Mouse (Mus musculus) forebrain, embryonic 10.5 days (tissue): ENCODE results near the gene Tcaf1. TPM values are rescaled to one million over a fixed set of nuclear protein-coding genes. Genes with fewer than 3 reads are reported as not detected.

Source experiments
- DNase-seq: peaks from one replicate; pipeline ENCODE4 v3.0.0-alpha.2; 2017; ENCODE audit warnings: low spot score; ENCODE audit errors: extremely low spot score
- H3K27ac ChIP-seq: fragments of 300-500 bp; sonication (generic); 2 replicates; pipeline ENCODE4 v1.5.1; 2016; ENCODE audit warnings: mild to moderate bottlenecking
- H3K27me3 ChIP-seq: fragments of 300-500 bp; sonication (generic); 2 replicates; pipeline ENCODE4 v1.6.1; 2016; ENCODE audit warnings: mild to moderate bottlenecking; ENCODE audit not compliant: poor library complexity, severe bottlenecking
- H3K36me3 ChIP-seq: fragments of 300-500 bp; sonication (generic); replicated peaks from 2 replicates; pipeline ENCODE4 v1.6.1; 2016; ENCODE audit warnings: mild to moderate bottlenecking, moderate library complexity
- H3K4me1 ChIP-seq: fragments of 300-500 bp; sonication (generic); 2 replicates; pipeline ENCODE4 v1.6.1; 2016
- H3K4me3 ChIP-seq: fragments of 300-500 bp; sonication (generic); 2 replicates; pipeline ENCODE4 v1.5.1; 2016; ENCODE audit warnings: mild to moderate bottlenecking, moderate library complexity
- H3K9me3 ChIP-seq: fragments of 300-500 bp; sonication (generic); 2 replicates; pipeline ENCODE4 v1.6.1; 2016; ENCODE audit warnings: mild to moderate bottlenecking, moderate library complexity
- WGBS: fragments of 180-500 bp; shearing (Covaris S2); methylation state at CpG from one replicate; pipeline ENCODE4 v1.1.7; 2016; 5-methylcytosine and 5-hydroxymethylcytosine counted together
- polyA plus RNA-seq: library from polyadenylated mRNA; unstranded; fragments of >200 nt; fragmentation: Nextera tagmentation; extraction: Ambion mirVana; gene quantifications from 2 replicates; pipeline ENCODE4 v1.2.1, GENCODE M21; 2016

The Tcaf1 gene
- polyA plus RNA-seq, 1 experiment from 2014 or later: 97.3 TPM

GRCm38 (mm10) chr6:42671767-42672166, 38.1 kb downstream of the Tcaf1 start:
- H3K9me3 ChIP-seq: no peaks in the 10 kb centered on the region
- WGBS: 89% methylated on average over 1 of the region's 1 CpGs
- DNase-seq: no peak
- H3K4me1 ChIP-seq: no peaks in the 10 kb centered on the region
- peaks cover 65% of the 10 kb centered on the region for H3K36me3 ChIP-seq
- no peak overlapping the region for H3K4me3 ChIP-seq
- H3K27ac ChIP-seq: no peak overlapping the region
- no peaks in the 10 kb centered on the region for H3K27me3 ChIP-seq

- H3K36me3 ChIP-seq: peaks cover 27% of the 10 kb centered on the region
- no peaks in the 10 kb centered on the region for H3K4me1 ChIP-seq
- 97% methylated on average over 2 of the region's 2 CpGs for WGBS
- no peaks in the 10 kb centered on the region for H3K27me3 ChIP-seq
- no peak for DNase-seq
- H3K27ac ChIP-seq: no peak overlapping the region
- H3K9me3 ChIP-seq: no peaks in the 10 kb centered on the region
- no peak overlapping the region for H3K4me3 ChIP-seq
These were observed 42.2 kb downstream of the Tcaf1 start for GRCm38 (mm10) chr6:42667722-42668121.

- Histone ChIP-seq H3K36me3 (no peaks in the 10 kb centered on the region), H3K27me3 (no peaks in the 10 kb centered on the region), H3K27ac (no peak overlapping the region), H3K4me1 (no peaks in the 10 kb centered on the region), H3K4me3 (no peak overlapping the region), H3K9me3 (no peaks in the 10 kb centered on the region)
- WGBS: 82% methylated on average over 2 of the region's 2 CpGs
- no peak for DNase-seq
These were observed 48.1 kb downstream of the Tcaf1 start for GRCm38 (mm10) chr6:42661739-42662138.

- peak within 1 kb of the TSS; percentile 65; the same call in 1 of the 2 replicates for H3K27ac ChIP-seq
- DNase-seq: peak; percentile 93
- H3K9me3 ChIP-seq: no peaks in the 10 kb centered on the region
- WGBS: under 1% methylated on average over 23 of the region's 23 CpGs
- 0 out of 2 replicates have a peak, but pooled peaks cover 11% of the 10 kb centered on the region for H3K4me1 ChIP-seq
- peak within 1 kb of the TSS; percentile 51 for H3K4me3 ChIP-seq
- H3K36me3 ChIP-seq: no peaks in the 10 kb centered on the region
- no peaks in the 10 kb centered on the region for H3K27me3 ChIP-seq
These were observed 64.9 kb downstream of the Tcaf1 start, which contains the start of gene Tcaf2 for GRCm38 (mm10) chr6:42644912-42645549. Gene Tcaf2, minus strand, starts transcription at chr6:42645254.

GRCm38 (mm10) chr6:42634393-42634792, 75.5 kb downstream of the Tcaf1 start:
- Histone ChIP-seq H3K36me3 (no peaks in the 10 kb centered on the region), H3K27me3 (no peaks in the 10 kb centered on the region), H3K27ac (no peak overlapping the region), H3K4me3 (no peak overlapping the region), H3K4me1 (no peaks in the 10 kb centered on the region), H3K9me3 (no peaks in the 10 kb centered on the region)
- DNase-seq: no peak
- 91% methylated on average over 5 of the region's 5 CpGs for WGBS

GRCm38 (mm10) chr6:42631395-42631794, 78.5 kb downstream of the Tcaf1 start:
- no peak for DNase-seq
- Histone ChIP-seq H3K4me1 (no peaks in the 10 kb centered on the region), H3K27ac (no peak overlapping the region), H3K9me3 (no peaks in the 10 kb centered on the region), H3K4me3 (no peak overlapping the region), H3K27me3 (no peaks in the 10 kb centered on the region), H3K36me3 (no peaks in the 10 kb centered on the region)
- WGBS: 80% methylated on average over 4 of the region's 4 CpGs

Other genes starting within 250 kb of the Tcaf1 start
- gene Olfr458, start 244.9 kb downstream of the Tcaf1 start, polyA plus RNA-seq: not detected in 2 replicates
- not detected in 2 replicates for gene Olfr457, start 233.8 kb downstream of the Tcaf1 start, polyA plus RNA-seq
- not detected in 2 replicates for gene Olfr456, start 222.9 kb downstream of the Tcaf1 start, polyA plus RNA-seq
- gene Olfr455, start 162.5 kb downstream of the Tcaf1 start, polyA plus RNA-seq: not detected in 2 replicates
- not detected in 2 replicates for gene Tcaf3, start 112.4 kb downstream of the Tcaf1 start, polyA plus RNA-seq
- 4.4 and 5.0 TPM in 2 replicates for gene Tcaf2, start 64.8 kb downstream of the Tcaf1 start, polyA plus RNA-seq
- gene Olfr453, start 29.3 kb upstream of the Tcaf1 start, polyA plus RNA-seq: not detected in 2 replicates
- not detected in 2 replicates for gene Olfr38, start 46.3 kb upstream of the Tcaf1 start, polyA plus RNA-seq
- gene Olfr452, start 75.0 kb upstream of the Tcaf1 start, polyA plus RNA-seq: not detected in 2 replicates
- gene Olfr450, start 101.9 kb upstream of the Tcaf1 start, polyA plus RNA-seq: not detected in 2 replicates
- not detected in 2 replicates for gene Olfr449, start 124.3 kb upstream of the Tcaf1 start, polyA plus RNA-seq
- gene Olfr448, start 180.4 kb upstream of the Tcaf1 start, polyA plus RNA-seq: not detected in 2 replicates
- not detected in 2 replicates for gene Olfr447, start 198.8 kb upstream of the Tcaf1 start, polyA plus RNA-seq
- not detected in 2 replicates for gene Olfr446, start 211.3 kb upstream of the Tcaf1 start, polyA plus RNA-seq
- not detected in 2 replicates for gene Olfr444, start 239.0 kb upstream of the Tcaf1 start, polyA plus RNA-seq